Mouse (Mus musculus): ENCODE results near the gene Tmem129.

DNA sequence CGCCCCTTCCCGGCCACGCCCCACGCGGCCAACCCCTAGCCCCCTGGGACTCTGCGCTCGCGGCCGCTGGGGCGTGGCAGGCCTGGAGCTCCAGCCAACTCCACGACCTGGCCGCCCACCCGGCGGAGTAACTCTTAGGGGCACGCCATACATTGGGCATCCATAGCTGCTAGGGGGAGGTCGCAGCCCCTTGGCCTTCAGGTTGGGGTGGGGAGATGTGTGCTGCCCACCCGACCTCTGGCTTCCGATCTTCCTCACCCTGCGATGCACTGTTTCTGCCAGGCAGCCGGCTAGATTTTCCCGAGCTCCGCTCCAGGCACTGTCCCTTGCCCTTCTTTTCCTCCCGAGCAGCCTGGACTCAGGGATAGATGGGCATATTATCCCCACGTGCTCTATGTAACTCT, 37.5 kb upstream of the Tmem129 start:
- TF ChIP-seq CTCF (IDR thresholded peaks at IDR 0.05; ENCODE audit: low read depth): no peak
- no peak for TF ChIP-seq EP300 (IDR thresholded peaks at IDR 0.05; ENCODE audit: low read depth)
